Mouse (Mus musculus) cerebellum, adult 2 months (tissue): ENCODE measurements around the gene Ech1.

Source experiments
- CTCF ChIP-seq: fragments of 200-500 bp; IDR thresholded peaks from 2 replicates; pipeline ENCODE4 v1.5.1; 2011; ENCODE audit warnings: low read depth, mild to moderate bottlenecking, control low read depth, low read length, moderate library complexity, borderline replicate concordance; ENCODE audit not compliant: insufficient read depth
- POLR2A ChIP-seq: fragments of 200-500 bp; IDR thresholded peaks from 2 replicates; pipeline ENCODE4 v1.6.1; 2011; ENCODE audit warnings: low read length, control low read depth, borderline replicate concordance; ENCODE audit not compliant: insufficient read depth

DNA sequence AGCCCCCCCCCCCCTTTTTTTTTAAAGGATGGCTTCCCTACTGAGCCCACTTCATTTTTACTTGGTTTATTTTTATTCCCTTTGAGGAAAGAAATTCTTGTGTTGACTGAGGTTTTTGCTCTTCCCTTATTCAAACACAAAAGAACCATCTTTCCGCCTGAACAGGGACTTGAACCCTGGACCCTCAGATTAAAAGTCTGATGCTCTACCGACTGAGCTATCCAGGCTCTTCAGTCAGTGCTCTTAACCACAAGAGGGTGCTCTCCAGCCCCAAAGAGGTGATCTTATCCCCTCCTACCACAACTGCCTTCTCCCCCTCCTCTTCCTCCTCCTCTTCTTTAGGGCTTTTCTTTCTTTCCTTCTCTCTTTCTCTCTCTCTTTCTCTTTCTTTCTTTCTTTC lies 31.2 kb upstream of the Ech1 start:
- TF ChIP-seq CTCF (peak; percentile 31; the same call in 1 of the 2 replicates), POLR2A (no peak)
